Comparison of ENCODE assay signal across 8 mouse cellular contexts in the genomic region with DNA sequence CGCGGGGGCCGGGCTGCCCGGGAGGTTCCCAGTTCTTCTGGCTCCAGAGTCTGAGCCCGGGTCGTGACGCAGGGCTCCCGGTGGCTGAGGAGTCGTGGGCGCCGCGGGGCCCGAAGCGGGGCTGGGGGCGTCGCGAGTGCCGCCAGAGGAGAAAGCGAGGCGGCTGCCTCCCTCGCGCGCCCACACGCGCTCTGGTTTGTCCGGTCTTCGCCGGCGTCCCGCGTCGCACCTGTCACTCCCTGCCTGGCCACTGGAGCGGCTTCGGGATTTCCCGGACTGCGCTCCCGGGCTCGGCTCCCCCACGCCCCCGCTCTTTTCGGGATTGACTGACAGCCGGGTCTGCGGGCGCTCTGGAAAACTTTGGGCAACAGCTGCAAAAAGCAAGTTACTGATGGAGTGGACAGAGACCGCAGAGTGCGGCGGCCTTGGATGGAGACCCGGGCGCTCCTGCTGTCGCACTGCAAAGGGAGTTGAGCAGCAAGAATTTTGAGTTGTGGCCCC. TPM values are rescaled to one million over a fixed set of nuclear protein-coding genes. Genes with fewer than 3 reads are reported as not detected.
DNase-seq lines count a peak whose midpoint lies in the region; ATAC-seq lines count a peak whose summit lies in the region.

No protein-coding gene starts in this region.

- H3K4me1 ChIP-seq in embryonic facial prominence, embryonic 14.5 days (ENCODE audit: control insufficient read depth, insufficient read depth, low read length) = peaks cover 19% of the 10 kb centered on the region; the same call in 1 of the 2 replicates
- H3K4me1 ChIP-seq in heart, embryonic 14.5 days (ENCODE audit: control insufficient read depth in 2 of 2, insufficient read depth in 2 of 2, low read length in 2 of 2) = peaks cover 21 to 26% of the 10 kb centered on the region in 2 experiments
- peaks cover 77% of the 10 kb centered on the region for H3K4me1 ChIP-seq in liver, embryonic 15.5 days (replicated peaks)

- WGBS in embryonic facial prominence, embryonic 14.5 days = under 1% methylated on average over 20 of the region's 50 CpGs
- 1% methylated on average over 33 of the region's 50 CpGs for WGBS in heart, embryonic 14.5 days
- WGBS in liver, embryonic 15.5 days (ENCODE audit: insufficient replicate concordance) = 1% methylated on average over 30 of the region's 50 CpGs

- peak overlapping the region; percentile 89 for H3K4me3 ChIP-seq in embryonic facial prominence, embryonic 14.5 days (ENCODE audit: low read depth, low read length)
- H3K4me3 ChIP-seq in heart, embryonic 14.5 days (ENCODE audit: control insufficient read depth in 1 of 2, insufficient read depth in 1 of 2, low read depth in 1 of 2, low read length in 2 of 2) = peak overlapping the region; percentile 54 to 77
- peak overlapping the region; percentile 87 for H3K4me3 ChIP-seq in liver, embryonic 15.5 days (replicated peaks)

- peak; percentile 47 to 60 for DNase-seq in B cell, adult 2 months
- peak; percentile 80 for DNase-seq in adrenal gland, postnatal 14 days
- peak; percentile 82 for DNase-seq in embryonic facial prominence, embryonic 14.5 days (ENCODE audit: low spot score)
- peak; percentile 65 for DNase-seq in kidney, postnatal 14 days
- DNase-seq in ovary, postnatal 14 days (ENCODE audit: low spot score) = peak; percentile 33
- peak; percentile 46 for DNase-seq in urinary bladder, postnatal 25 days (ENCODE audit: low spot score)

- peak overlapping the region; percentile 92 for H3K9ac ChIP-seq in embryonic facial prominence, embryonic 14.5 days (ENCODE audit: low read depth, low read length)
- peak overlapping the region; percentile 82 for H3K9ac ChIP-seq in heart, embryonic 14.5 days (ENCODE audit: low read length)
- H3K9ac ChIP-seq in liver, embryonic 15.5 days = peak overlapping the region; percentile 96

- H3K27me3 ChIP-seq in embryonic facial prominence, embryonic 14.5 days (replicated peaks; ENCODE audit: control insufficient read depth, insufficient read depth, low read length) = no peaks in the 10 kb centered on the region
- H3K27me3 ChIP-seq in heart, embryonic 14.5 days (ENCODE audit: control insufficient read depth, insufficient read depth, low read length) = no peaks in the 10 kb centered on the region
- no peaks in the 10 kb centered on the region for H3K27me3 ChIP-seq in liver, embryonic 15.5 days

- H3K36me3 ChIP-seq in embryonic facial prominence, embryonic 14.5 days (ENCODE audit: control insufficient read depth, insufficient read depth, low read length) = 0 out of 2 replicates have a peak, but pooled peaks cover 7% of the 10 kb centered on the region
- H3K36me3 ChIP-seq in heart, embryonic 14.5 days (ENCODE audit: control insufficient read depth, insufficient read depth, low read length) = 0 out of 2 replicates have a peak, but pooled peaks cover 4% of the 10 kb centered on the region
- 0 out of 2 replicates have a peak, but pooled peaks cover 5% of the 10 kb centered on the region for H3K36me3 ChIP-seq in liver, embryonic 15.5 days (replicated peaks)

- H3K9me3 ChIP-seq in embryonic facial prominence, embryonic 14.5 days (ENCODE audit: control insufficient read depth, low read length) = no peaks in the 10 kb centered on the region
- H3K9me3 ChIP-seq in heart, embryonic 14.5 days (ENCODE audit: control insufficient read depth, low read length) = no peaks in the 10 kb centered on the region
- no peaks in the 10 kb centered on the region for H3K9me3 ChIP-seq in liver, embryonic 15.5 days (replicated peaks)

- H3K27ac ChIP-seq in embryonic facial prominence, embryonic 14.5 days (replicated peaks; ENCODE audit: low read depth, low read length) = peak overlapping the region; percentile 97
- peak overlapping the region; percentile 83 to 88 for H3K27ac ChIP-seq in heart, embryonic 14.5 days (replicated peaks in 1 of 2; ENCODE audit: control insufficient read depth in 1 of 2, insufficient read depth in 1 of 2, low read depth in 2 of 2, low read length in 2 of 2)
- H3K27ac ChIP-seq in liver, embryonic 15.5 days (replicated peaks) = peak overlapping the region; percentile 90

- H3K4me2 ChIP-seq in embryonic facial prominence, embryonic 14.5 days (ENCODE audit: low read depth, low read length) = peak overlapping the region; percentile 66
- peak overlapping the region; percentile 89 for H3K4me2 ChIP-seq in heart, embryonic 14.5 days (ENCODE audit: low read length)
- peak overlapping the region; percentile 86 for H3K4me2 ChIP-seq in liver, embryonic 15.5 days

- ATAC-seq in embryonic facial prominence, embryonic 14.5 days (ENCODE audit: low read depth) = peak; percentile 8
- ATAC-seq in heart, embryonic 14.5 days (ENCODE audit: insufficient number of reproducible peaks, insufficient read depth, low FRiP score, low read depth) = peak; percentile 2; the same call in 1 of the 2 replicates
- peak; percentile 11 for ATAC-seq in liver, embryonic 15.5 days (ENCODE audit: insufficient read depth)

RNA-seq across cellular contexts. Expression of gene Srebf2, which starts 0.7 kb away (rescaled TPM):
- total RNA-seq in adrenal gland, postnatal 14 days (2021) = 46.9 and 49.2 TPM in 2 replicates
- polyA plus RNA-seq in embryonic facial prominence, embryonic 14.5 days (2014; fragmentation: Nextera tagmentation; extraction: Ambion mirVana) = 99.2 and 123 TPM in 2 replicates
- polyA plus RNA-seq in heart, embryonic 14.5 days (2014; fragmentation: Nextera tagmentation; extraction: Ambion mirVana) = 59.8 and 62.1 TPM in 2 replicates
- 53.6 and 61.3 TPM in 2 replicates for polyA plus RNA-seq in liver, embryonic 15.5 days (2015; fragmentation: Nextera tagmentation; extraction: Ambion mirVana)

RNA-seq across cellular contexts. Expression of gene Ccdc134, which starts 19.9 kb away (rescaled TPM):
- total RNA-seq in adrenal gland, postnatal 14 days (2021) = 6.6 and 12.1 TPM in 2 replicates
- polyA plus RNA-seq in embryonic facial prominence, embryonic 14.5 days (2014; fragmentation: Nextera tagmentation; extraction: Ambion mirVana) = 29.6 and 30.2 TPM in 2 replicates
- 7.1 and 8.5 TPM in 2 replicates for polyA plus RNA-seq in heart, embryonic 14.5 days (2014; fragmentation: Nextera tagmentation; extraction: Ambion mirVana)
- 7.0 and 7.7 TPM in 2 replicates for polyA plus RNA-seq in liver, embryonic 15.5 days (2015; fragmentation: Nextera tagmentation; extraction: Ambion mirVana)

Comparison
In these comparisons a context has a peak if more than half of its experiments do, and no peak if none do; other contexts are left out.
1. Peak in every context shown above with its lines: DNase-seq, ATAC-seq, H3K4me3 ChIP-seq and H3K27ac ChIP-seq.